Mouse (Mus musculus): ENCODE measurements around the gene Kcnh4.

Gene Kcnh4

GRCm38 (mm10) chr11:100735134-100735865 lies 24.4 kb downstream of the Kcnh4 start:
- peak; percentile 22 for DNase-seq (ENCODE audit: low spot score)

- DNase-seq (ENCODE audit: low spot score) = no peak
These were observed 29.1 kb downstream of the Kcnh4 start for GRCm38 (mm10) chr11:100730477-100731205.

GRCm38 (mm10) chr11:100729976-100730375 lies 29.8 kb downstream of the Kcnh4 start:
- DNase-seq (ENCODE audit: low spot score) = no peak

- no peak for DNase-seq (ENCODE audit: low spot score)
These were observed 31.1 kb downstream of the Kcnh4 start for GRCm38 (mm10) chr11:100728601-100729000.

GRCm38 (mm10) chr11:100727201-100727600 lies 32.5 kb downstream of the Kcnh4 start:
- no peak for DNase-seq (ENCODE audit: low spot score)

GRCm38 (mm10) chr11:100724919-100725512 lies 34.7 kb downstream of the Kcnh4 start:
- DNase-seq (ENCODE audit: low spot score) = no peak

GRCm38 (mm10) chr11:100722493-100723028 lies 37.2 kb downstream of the Kcnh4 start:
- DNase-seq (ENCODE audit: low spot score) = no peak

GRCm38 (mm10) chr11:100721776-100722492 lies 37.8 kb downstream of the Kcnh4 start:
- DNase-seq (ENCODE audit: low spot score) = no peak

- no peak for DNase-seq (ENCODE audit: low spot score)
These were observed 38.5 kb downstream of the Kcnh4 start for GRCm38 (mm10) chr11:100721254-100721653.

GRCm38 (mm10) chr11:100720345-100720744 lies 39.4 kb downstream of the Kcnh4 start:
- no peak for DNase-seq (ENCODE audit: low spot score)

- no peak for DNase-seq (ENCODE audit: low spot score)
These were observed 39.8 kb downstream of the Kcnh4 start for GRCm38 (mm10) chr11:100719893-100720292.

GRCm38 (mm10) chr11:100719312-100719711 lies 40.4 kb downstream of the Kcnh4 start:
- no peak for DNase-seq (ENCODE audit: low spot score)

- no peak for DNase-seq (ENCODE audit: low spot score)
These were observed 40.9 kb downstream of the Kcnh4 start for GRCm38 (mm10) chr11:100718866-100719265.

- no peak for DNase-seq (ENCODE audit: low spot score)
These were observed 41.3 kb downstream of the Kcnh4 start for GRCm38 (mm10) chr11:100718462-100718861.

- no peak for DNase-seq (ENCODE audit: low spot score)
These were observed 43.1 kb downstream of the Kcnh4 start for GRCm38 (mm10) chr11:100716649-100717048.

- DNase-seq (ENCODE audit: low spot score) = no peak
These were observed 44.8 kb downstream of the Kcnh4 start for GRCm38 (mm10) chr11:100714948-100715347.

- peak; percentile 53 for DNase-seq (ENCODE audit: low spot score)
These were observed 45.2 kb downstream of the Kcnh4 start for GRCm38 (mm10) chr11:100714534-100714915.

GRCm38 (mm10) chr11:100713735-100714533 lies 45.8 kb downstream of the Kcnh4 start, which contains the start of gene Hspb9:
Gene Hspb9 (plus strand): TSS chr11:100713850.
- DNase-seq (ENCODE audit: low spot score) = peak; percentile 77

GRCm38 (mm10) chr11:100713174-100713573 lies 46.6 kb downstream of the Kcnh4 start:
- DNase-seq (ENCODE audit: low spot score) = no peak

GRCm38 (mm10) chr11:100711783-100712615 lies 47.7 kb downstream of the Kcnh4 start, which contains the start of gene Kat2a:
Gene Kat2a (minus strand): TSS chr11:100712465.
- peak; percentile 40 for DNase-seq (ENCODE audit: low spot score)
